Mouse (Mus musculus) cerebellum, adult 2 months (tissue): ENCODE results near the gene Efhd2. TPM values are rescaled to one million over a fixed set of nuclear protein-coding genes. Genes with fewer than 3 reads are reported as not detected.

Experiments
- DNase-seq, 2 experiments: peaks; one replicate each; pipeline ENCODE4 v3.0.0; 2021
- H3K27ac ChIP-seq: fragments of 200-500 bp; 2 replicates; pipeline ENCODE4 v1.5.1; 2012; ENCODE audit warnings: low read length, control low read depth, inconsistent platforms; ENCODE audit not compliant: insufficient read depth
- H3K27me3 ChIP-seq: fragments of 200-500 bp; 2 replicates; pipeline ENCODE4 v1.6.1; 2012; ENCODE audit warnings: inconsistent platforms, mild to moderate bottlenecking, low read length, moderate library complexity; ENCODE audit not compliant: control insufficient read depth, insufficient read depth
- H3K4me1 ChIP-seq: fragments of 200-500 bp; 2 replicates; pipeline ENCODE4 v1.6.1; 2011; ENCODE audit warnings: low read length; ENCODE audit not compliant: control insufficient read depth, insufficient read depth
- H3K4me3 ChIP-seq: fragments of 200-500 bp; replicated peaks from 2 replicates; pipeline ENCODE3; 2011; ENCODE audit warnings: mild to moderate bottlenecking, low read depth, low read length, control low read depth; ENCODE audit not compliant: insufficient read depth
- CTCF ChIP-seq: fragments of 200-500 bp; IDR thresholded peaks from 2 replicates; pipeline ENCODE4 v1.5.1; 2011; ENCODE audit warnings: low read depth, mild to moderate bottlenecking, control low read depth, low read length, moderate library complexity, borderline replicate concordance; ENCODE audit not compliant: insufficient read depth
- POLR2A ChIP-seq: fragments of 200-500 bp; IDR thresholded peaks from 2 replicates; pipeline ENCODE4 v1.6.1; 2011; ENCODE audit warnings: low read length, control low read depth, borderline replicate concordance; ENCODE audit not compliant: insufficient read depth
- WGBS: fragments of 180-500 bp; shearing (Covaris S2); methylation state at CpG from one replicate; pipeline ENCODE4 v1.1.7; 2018; 5-methylcytosine and 5-hydroxymethylcytosine counted together
- polyA plus RNA-seq: library from polyadenylated mRNA; depleted of rRNA; stranded (reverse); fragments of >200 nt; gene quantifications from 2 replicates; pipeline ENCODE4 v1.2.3, GENCODE M21; 2012

Efhd2 gene
- polyA plus RNA-seq, 1 experiment = 152 TPM

- no peak for TF ChIP-seq CTCF
- DNase-seq = no peak
- Histone ChIP-seq H3K4me3 (no peak overlapping the region), H3K27me3 (no peaks in the 10 kb centered on the region), H3K4me1 (no peaks in the 10 kb centered on the region), H3K27ac (no peak overlapping the region)
- WGBS = 89% methylated on average over 8 of the region's 8 CpGs
Observed at GRCm38 (mm10) chr4:141893157-141893784, 18.6 kb upstream of the Efhd2 start.

GRCm38 (mm10) chr4:141886385-141886968, 11.8 kb upstream of the Efhd2 start:
- TF ChIP-seq POLR2A (no peak), CTCF (no peak)
- H3K27me3 ChIP-seq = no peaks in the 10 kb centered on the region; the same call in 1 of the 2 replicates
- no peak for DNase-seq
- 0 out of 2 replicates have a peak, but pooled peaks cover 7% of the 10 kb centered on the region for H3K4me1 ChIP-seq
- WGBS = 54% methylated on average over 6 of the region's 6 CpGs
- H3K27ac ChIP-seq = no peak overlapping the region
- no peak overlapping the region for H3K4me3 ChIP-seq

GRCm38 (mm10) chr4:141885451-141885850, 10.7 kb upstream of the Efhd2 start:
- DNase-seq = no peak
- 79% methylated on average over 9 of the region's 9 CpGs for WGBS
- H3K27me3 ChIP-seq = no peaks in the 10 kb centered on the region; the same call in 1 of the 2 replicates
- TF ChIP-seq POLR2A (no peak), CTCF (no peak)
- no peak overlapping the region for H3K4me3 ChIP-seq
- no peak overlapping the region for H3K27ac ChIP-seq
- H3K4me1 ChIP-seq = 0 out of 2 replicates have a peak, but pooled peaks cover 7% of the 10 kb centered on the region

- no peak for DNase-seq
- TF ChIP-seq POLR2A = no peak
- TF ChIP-seq CTCF = no peak
- Histone ChIP-seq H3K27me3 (no peaks in the 10 kb centered on the region; the same call in 1 of the 2 replicates), H3K4me3 (no peak overlapping the region), H3K4me1 (0 out of 2 replicates have a peak, but pooled peaks cover 7% of the 10 kb centered on the region), H3K27ac (no peak overlapping the region)
- 78% methylated on average over 7 of the region's 7 CpGs for WGBS
Observed at GRCm38 (mm10) chr4:141882858-141883257, 8.1 kb upstream of the Efhd2 start.

- no peak for DNase-seq
- WGBS = 28% methylated on average over 5 of the region's 5 CpGs
- H3K27me3 ChIP-seq = no peaks in the 10 kb centered on the region
- H3K27ac ChIP-seq = no peak overlapping the region
- 0 out of 2 replicates have a peak, but pooled peaks cover 7% of the 10 kb centered on the region for H3K4me1 ChIP-seq
- H3K4me3 ChIP-seq = no peak overlapping the region
- TF ChIP-seq POLR2A = no peak
- TF ChIP-seq CTCF = no peak
Observed at GRCm38 (mm10) chr4:141881950-141882349, 7.2 kb upstream of the Efhd2 start.

- no peaks in the 10 kb centered on the region for H3K27me3 ChIP-seq
- H3K4me3 ChIP-seq = no peak overlapping the region
- no peak overlapping the region for H3K27ac ChIP-seq
- 0 out of 2 replicates have a peak, but pooled peaks cover 7% of the 10 kb centered on the region for H3K4me1 ChIP-seq
- 84% methylated on average over 10 of the region's 10 CpGs for WGBS
- DNase-seq = no peak
- TF ChIP-seq POLR2A (no peak), CTCF (no peak)
Observed at GRCm38 (mm10) chr4:141881289-141881914, 6.7 kb upstream of the Efhd2 start.

- DNase-seq = no peak
- Histone ChIP-seq H3K27me3 (no peaks in the 10 kb centered on the region), H3K4me1 (0 out of 2 replicates have a peak, but pooled peaks cover 10% of the 10 kb centered on the region), H3K27ac (no peak overlapping the region), H3K4me3 (no peak overlapping the region)
- TF ChIP-seq CTCF (no peak), POLR2A (no peak)
- 89% methylated on average over 9 of the region's 9 CpGs for WGBS
Observed at GRCm38 (mm10) chr4:141879875-141880274, 5.2 kb upstream of the Efhd2 start.
